In genomic region chr8:104147947-104148346, GRCm38 (mm10) we compare ENCODE assay signal across 15 mouse cellular contexts. TPM values are rescaled to one million over a fixed set of nuclear protein-coding genes. Genes with fewer than 3 reads are reported as not detected.
DNase-seq lines count a peak whose midpoint lies in the region; ATAC-seq and TF ChIP-seq lines count a peak whose summit lies in the region.
"Had no signal": no experiment of that assay in that cellular context is flagged by ENCODE, and none has a peak within 500 bp of the region (broad histone marks: within the 10 kb centered on the region; RNA-seq: fewer than 3 reads in every experiment).

No protein-coding gene starts in this region.

- H3K27ac ChIP-seq in forebrain, embryonic 12.5 days: no peak overlapping the region
- H3K27ac ChIP-seq in forebrain, postnatal 0 days (ENCODE audit: low read depth, low read length): no peak overlapping the region
- no peak overlapping the region for H3K27ac ChIP-seq in kidney, postnatal 0 days
- H3K27ac ChIP-seq in kidney, embryonic 16.5 days (ENCODE audit: low read length): no peak overlapping the region
- no peak overlapping the region for H3K27ac ChIP-seq in midbrain, embryonic 13.5 days
- H3K27ac ChIP-seq in midbrain, postnatal 0 days (ENCODE audit: low read depth, low read length): no peak overlapping the region
- H3K27ac ChIP-seq: liver, embryonic 13.5 days had no signal

- DNase-seq in forebrain, postnatal 0 days: no peak
- DNase-seq in kidney, postnatal 0 days (ENCODE audit: low spot score): no peak
- no peak for DNase-seq in midbrain, postnatal 0 days (ENCODE audit: low spot score)
- no peak for DNase-seq in spleen, postnatal 10 days (ENCODE audit: low spot score in 2 of 2)
- DNase-seq: adrenal gland, adult 2 months; cerebellum, adult 11 months; cerebellum, postnatal 14 days; heart, postnatal 36 days; liver, embryonic 13.5 days; lung, postnatal 14 days; midbrain, embryonic 14.5 days had no signal

- no peaks in the 10 kb centered on the region for H3K4me1 ChIP-seq in forebrain, embryonic 12.5 days
- H3K4me1 ChIP-seq in forebrain, postnatal 0 days (ENCODE audit: insufficient read depth): no peaks in the 10 kb centered on the region
- no peaks in the 10 kb centered on the region for H3K4me1 ChIP-seq in kidney, postnatal 0 days (replicated peaks; ENCODE audit: insufficient read depth, low read length)
- H3K4me1 ChIP-seq in kidney, embryonic 16.5 days (ENCODE audit: insufficient read depth, low read length): no peaks in the 10 kb centered on the region
- H3K4me1 ChIP-seq in midbrain, embryonic 13.5 days (replicated peaks): no peaks in the 10 kb centered on the region
- no peaks in the 10 kb centered on the region for H3K4me1 ChIP-seq in midbrain, postnatal 0 days (ENCODE audit: insufficient read depth, low read length)
- H3K4me1 ChIP-seq: liver, embryonic 13.5 days had no signal

- H3K27me3 ChIP-seq in forebrain, embryonic 12.5 days: no peaks in the 10 kb centered on the region
- no peaks in the 10 kb centered on the region for H3K27me3 ChIP-seq in forebrain, postnatal 0 days (ENCODE audit: insufficient read depth, low read length)
- no peaks in the 10 kb centered on the region for H3K27me3 ChIP-seq in kidney, postnatal 0 days (ENCODE audit: insufficient read depth, low read length)
- H3K27me3 ChIP-seq in kidney, embryonic 16.5 days (ENCODE audit: insufficient read depth, low read length): no peaks in the 10 kb centered on the region
- no peaks in the 10 kb centered on the region for H3K27me3 ChIP-seq in midbrain, embryonic 13.5 days
- H3K27me3 ChIP-seq in midbrain, postnatal 0 days (ENCODE audit: insufficient read depth, low read length): no peaks in the 10 kb centered on the region
- H3K27me3 ChIP-seq: liver, embryonic 13.5 days had no signal

- no peaks in the 10 kb centered on the region for H3K36me3 ChIP-seq in forebrain, embryonic 12.5 days (replicated peaks)
- H3K36me3 ChIP-seq in forebrain, postnatal 0 days (ENCODE audit: insufficient read depth): no peaks in the 10 kb centered on the region
- no peaks in the 10 kb centered on the region for H3K36me3 ChIP-seq in kidney, postnatal 0 days (ENCODE audit: insufficient read depth, low read length)
- H3K36me3 ChIP-seq in kidney, embryonic 16.5 days (ENCODE audit: insufficient read depth, low read length): no peaks in the 10 kb centered on the region
- H3K36me3 ChIP-seq in midbrain, embryonic 13.5 days: no peaks in the 10 kb centered on the region
- H3K36me3 ChIP-seq in midbrain, postnatal 0 days (ENCODE audit: insufficient read depth, low read length): no peaks in the 10 kb centered on the region
- H3K36me3 ChIP-seq: liver, embryonic 13.5 days had no signal

- no peak overlapping the region for H3K9ac ChIP-seq in forebrain, embryonic 12.5 days
- H3K9ac ChIP-seq in forebrain, postnatal 0 days: no peak overlapping the region
- H3K9ac ChIP-seq in kidney, postnatal 0 days (ENCODE audit: low read depth, low read length): no peak overlapping the region
- H3K9ac ChIP-seq in kidney, embryonic 16.5 days (replicated peaks; ENCODE audit: low read length): no peak overlapping the region
- H3K9ac ChIP-seq in midbrain, embryonic 13.5 days (replicated peaks): no peak overlapping the region
- no peak overlapping the region for H3K9ac ChIP-seq in midbrain, postnatal 0 days (replicated peaks; ENCODE audit: low read length, poor library complexity, severe bottlenecking)
- H3K9ac ChIP-seq: liver, embryonic 13.5 days had no signal

- ATAC-seq in forebrain, embryonic 12.5 days (ENCODE audit: low FRiP score): 0 out of 2 replicates have a peak, but pooled peaks have one; percentile 17
- ATAC-seq in forebrain, postnatal 0 days: no peak
- ATAC-seq in kidney, postnatal 0 days (replicated peaks; ENCODE audit: low FRiP score, low read depth): 0 out of 2 replicates have a peak, but pooled peaks have one; percentile 40
- ATAC-seq in kidney, embryonic 16.5 days (ENCODE audit: low FRiP score, low TSS enrichment): no peak
- peak; percentile 40 for ATAC-seq in midbrain, embryonic 13.5 days
- ATAC-seq in midbrain, postnatal 0 days (ENCODE audit: low FRiP score): no peak
- no peak for ATAC-seq in cerebellum, adult (ENCODE audit: insufficient number of reproducible peaks, low FRiP score, low TSS enrichment)

- WGBS in forebrain, embryonic 12.5 days: 90% methylated on average over 2 of the region's 2 CpGs
- 97% methylated on average over 2 of the region's 2 CpGs for WGBS in forebrain, postnatal 0 days
- WGBS in kidney, postnatal 0 days: 98% methylated on average over 2 of the region's 2 CpGs
- 100% methylated on average over 2 of the region's 2 CpGs for WGBS in kidney, embryonic 16.5 days
- 98% methylated on average over 2 of the region's 2 CpGs for WGBS in midbrain, embryonic 13.5 days
- WGBS in midbrain, postnatal 0 days: 93% methylated on average over 2 of the region's 2 CpGs

- no peak overlapping the region for H3K4me2 ChIP-seq in forebrain, embryonic 12.5 days
- H3K4me2 ChIP-seq in forebrain, postnatal 0 days (ENCODE audit: low read depth): no peak overlapping the region
- H3K4me2 ChIP-seq in kidney, postnatal 0 days (ENCODE audit: low read length): no peak overlapping the region
- no peak overlapping the region for H3K4me2 ChIP-seq in kidney, embryonic 16.5 days (replicated peaks; ENCODE audit: low read depth, low read length)
- no peak overlapping the region for H3K4me2 ChIP-seq in midbrain, embryonic 13.5 days (replicated peaks)
- no peak overlapping the region for H3K4me2 ChIP-seq in midbrain, postnatal 0 days (ENCODE audit: low read depth, low read length, poor library complexity, severe bottlenecking)
- H3K4me2 ChIP-seq: liver, embryonic 13.5 days had no signal

- H3K9me3 ChIP-seq in forebrain, embryonic 12.5 days: no peaks in the 10 kb centered on the region
- H3K9me3 ChIP-seq in forebrain, postnatal 0 days (ENCODE audit: low read length): no peaks in the 10 kb centered on the region
- no peaks in the 10 kb centered on the region for H3K9me3 ChIP-seq in kidney, postnatal 0 days (replicated peaks; ENCODE audit: low read length)
- no peaks in the 10 kb centered on the region for H3K9me3 ChIP-seq in kidney, embryonic 16.5 days (ENCODE audit: low read length)
- H3K9me3 ChIP-seq in midbrain, embryonic 13.5 days: no peaks in the 10 kb centered on the region
- H3K9me3 ChIP-seq in midbrain, postnatal 0 days (ENCODE audit: low read length): no peaks in the 10 kb centered on the region
- H3K9me3 ChIP-seq: liver, embryonic 13.5 days had no signal

- no peak overlapping the region for H3K4me3 ChIP-seq in forebrain, embryonic 12.5 days (replicated peaks)
- no peak overlapping the region for H3K4me3 ChIP-seq in forebrain, postnatal 0 days (ENCODE audit: low read depth, low read length)
- no peak overlapping the region for H3K4me3 ChIP-seq in kidney, postnatal 0 days (replicated peaks; ENCODE audit: low read depth, low read length)
- H3K4me3 ChIP-seq in kidney, embryonic 16.5 days (ENCODE audit: low read length): no peak overlapping the region
- no peak overlapping the region for H3K4me3 ChIP-seq in midbrain, embryonic 13.5 days (replicated peaks)
- no peak overlapping the region for H3K4me3 ChIP-seq in midbrain, postnatal 0 days (ENCODE audit: low read depth, low read length)
- H3K4me3 ChIP-seq: liver, embryonic 13.5 days had no signal

- no peak for TF ChIP-seq CTCF in forebrain, postnatal 0 days (IDR thresholded peaks at IDR 0.05; ENCODE audit: low read depth)
- no peak for TF ChIP-seq CTCF in kidney, postnatal 0 days (IDR thresholded peaks at IDR 0.05; ENCODE audit: low read depth)
- TF ChIP-seq CTCF in midbrain, postnatal 0 days (IDR thresholded peaks at IDR 0.05): no peak

RNA-seq across cellular contexts. Expression of gene Bean1, which starts 22.3 kb away (rescaled TPM):
- 0.31 and 0.82 TPM in 2 replicates for polyA plus RNA-seq in forebrain, embryonic 12.5 days (2016; fragmentation: Nextera tagmentation; extraction: Ambion mirVana)
- total RNA-seq in forebrain, postnatal 0 days (2014; rRNA removed): 18.2 and 18.9 TPM in 2 replicates
- polyA plus RNA-seq in forebrain, postnatal 0 days (2015; fragmentation: Nextera tagmentation; extraction: Ambion mirVana): 8.6 and 9.9 TPM in 2 replicates
- 2.1 TPM in 2 replicates for polyA plus RNA-seq in kidney, postnatal 0 days (2015; fragmentation: Nextera tagmentation; extraction: Ambion mirVana)
- 2.3 and 2.5 TPM in 2 replicates for polyA plus RNA-seq in kidney, embryonic 16.5 days (2015; fragmentation: Nextera tagmentation; extraction: Ambion mirVana)
- polyA plus RNA-seq in midbrain, embryonic 13.5 days (2015; fragmentation: Nextera tagmentation; extraction: Ambion mirVana): 1.8 and 2.0 TPM in 2 replicates
- 30.6 and 34.9 TPM in 2 replicates for total RNA-seq in midbrain, postnatal 0 days (2014; rRNA removed)
- 10.9 and 11.4 TPM in 2 replicates for polyA plus RNA-seq in midbrain, postnatal 0 days (2015; fragmentation: Nextera tagmentation; extraction: Ambion mirVana)
- polyA plus RNA-seq: liver, embryonic 13.5 days had no signal

RNA-seq across cellular contexts. Expression of gene Cdh5, which starts 46.5 kb away (rescaled TPM):
- 10.0 and 10.9 TPM in 2 replicates for polyA plus RNA-seq in forebrain, embryonic 12.5 days (2016; fragmentation: Nextera tagmentation; extraction: Ambion mirVana)
- 10.9 and 18.1 TPM in 2 replicates for total RNA-seq in forebrain, postnatal 0 days (2014; rRNA removed)
- polyA plus RNA-seq in forebrain, postnatal 0 days (2015; fragmentation: Nextera tagmentation; extraction: Ambion mirVana): 8.1 and 8.4 TPM in 2 replicates
- 33.4 and 35.9 TPM in 2 replicates for polyA plus RNA-seq in kidney, postnatal 0 days (2015; fragmentation: Nextera tagmentation; extraction: Ambion mirVana)
- 38.1 and 42.2 TPM in 2 replicates for polyA plus RNA-seq in kidney, embryonic 16.5 days (2015; fragmentation: Nextera tagmentation; extraction: Ambion mirVana)
- polyA plus RNA-seq in midbrain, embryonic 13.5 days (2015; fragmentation: Nextera tagmentation; extraction: Ambion mirVana): 12.8 TPM in 2 replicates
- 18.6 and 22.0 TPM in 2 replicates for total RNA-seq in midbrain, postnatal 0 days (2014; rRNA removed)
- polyA plus RNA-seq in midbrain, postnatal 0 days (2015; fragmentation: Nextera tagmentation; extraction: Ambion mirVana): 8.6 and 9.7 TPM in 2 replicates

Comparison
In these comparisons a context has a peak if more than half of its experiments do, and no peak if none do; other contexts are left out.
1. ATAC-seq: peak in forebrain, embryonic 12.5 days (single experiment), kidney, postnatal 0 days (single experiment) and midbrain, embryonic 13.5 days (single experiment); none in forebrain, postnatal 0 days (single experiment), kidney, embryonic 16.5 days (single experiment), midbrain, postnatal 0 days (single experiment) and cerebellum, adult (single experiment).